Mouse (Mus musculus): ENCODE data around the gene Edn1.
A peak's percentile ranks its signal among the peaks of the same experiment; 100 is the strongest.

Gene Edn1

GRCm38 (mm10) chr13:42301161-42301721 is at the start of gene Edn1:
TSS of gene Edn1 (plus strand) at chr13:42301476.
- DNase-seq: peak; percentile 85

GRCm38 (mm10) chr13:42253821-42254220 is 47.5 kb upstream of the Edn1 start:
- peak; percentile 24 for DNase-seq

- no peak for DNase-seq
These were observed 46.2 kb upstream of the Edn1 start for GRCm38 (mm10) chr13:42255105-42255504.

GRCm38 (mm10) chr13:42258422-42258821 is 42.9 kb upstream of the Edn1 start:
- peak; percentile 41 for DNase-seq

- DNase-seq: no peak
These were observed 40.6 kb upstream of the Edn1 start for GRCm38 (mm10) chr13:42260667-42261066.

- DNase-seq: no peak
These were observed 31.2 kb upstream of the Edn1 start for GRCm38 (mm10) chr13:42270051-42270450.

GRCm38 (mm10) chr13:42276774-42277454 is 24.4 kb upstream of the Edn1 start:
- no peak for DNase-seq

GRCm38 (mm10) chr13:42277751-42278150 is 23.5 kb upstream of the Edn1 start:
- DNase-seq: no peak

GRCm38 (mm10) chr13:42285896-42286295 is 15.4 kb upstream of the Edn1 start:
- no peak for DNase-seq

- no peak for DNase-seq
These were observed 14.5 kb upstream of the Edn1 start for GRCm38 (mm10) chr13:42286768-42287167.

GRCm38 (mm10) chr13:42292593-42292992 is 8.7 kb upstream of the Edn1 start:
- no peak for DNase-seq

- DNase-seq: peak; percentile 63
These were observed 3.0 kb upstream of the Edn1 start for GRCm38 (mm10) chr13:42298302-42298701.

GRCm38 (mm10) chr13:42298766-42299165 is 2.5 kb upstream of the Edn1 start:
- peak; percentile 73 for DNase-seq

GRCm38 (mm10) chr13:42300567-42300966 is 709 bp upstream of the Edn1 start:
- peak; percentile 91 for DNase-seq

GRCm38 (mm10) chr13:42301961-42302861 is 935 bp downstream of the Edn1 start:
- peak; percentile 19 for DNase-seq

- DNase-seq: peak; percentile 60
These were observed 2.1 kb downstream of the Edn1 start for GRCm38 (mm10) chr13:42303180-42303929.

GRCm38 (mm10) chr13:42304139-42304538 is 2.9 kb downstream of the Edn1 start:
- DNase-seq: peak; percentile 53

GRCm38 (mm10) chr13:42306870-42307800 is 5.9 kb downstream of the Edn1 start:
- no peak for DNase-seq

GRCm38 (mm10) chr13:42308368-42309103 is 7.3 kb downstream of the Edn1 start:
- DNase-seq: peak; percentile 17

GRCm38 (mm10) chr13:42309804-42310203 is 8.5 kb downstream of the Edn1 start:
- DNase-seq: no peak

GRCm38 (mm10) chr13:42315628-42316027 is 14.4 kb downstream of the Edn1 start:
- no peak for DNase-seq
